Mouse (Mus musculus) yolk sac, embryonic 10.5 days (tissue): ENCODE results near the gene Lyl1.

Source experiments
- DNase-seq: peaks from one replicate; pipeline ENCODE4 v3.0.0-alpha.2; 2017; ENCODE audit warnings: low spot score

Lyl1 gene

GRCm38 (mm10) chr8:84722850-84723570, 21.8 kb downstream of the Lyl1 start, which contains the start of gene G430095P16Rik:
Gene G430095P16Rik (plus strand): TSS chr8:84723007.
- DNase-seq: peak; percentile 44

DNA sequence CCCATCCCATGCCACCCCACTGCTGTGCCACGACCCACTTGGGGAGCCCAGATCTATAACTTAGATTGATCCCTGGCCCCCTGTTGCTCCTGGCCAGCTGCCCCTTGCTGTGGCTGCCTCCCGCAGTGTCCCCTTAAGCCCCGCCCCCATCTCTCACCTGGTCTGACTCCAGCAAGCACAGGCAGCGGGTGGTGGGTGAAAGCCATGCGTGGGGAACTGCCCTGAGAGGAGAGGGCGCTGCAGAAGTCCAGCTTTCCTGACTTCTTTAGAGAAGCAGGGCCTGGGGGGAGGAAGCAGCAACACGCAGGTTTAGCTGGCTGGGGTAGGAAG, 22.3 kb downstream of the Lyl1 start:
- DNase-seq: peak; percentile 54

- DNase-seq: no peak
Observed at GRCm38 (mm10) chr8:84724683-84725082, 23.4 kb downstream of the Lyl1 start.

- DNase-seq: no peak
Observed at GRCm38 (mm10) chr8:84725246-84725940, 24.1 kb downstream of the Lyl1 start.

GRCm38 (mm10) chr8:84725941-84726259, 24.6 kb downstream of the Lyl1 start:
- no peak for DNase-seq

GRCm38 (mm10) chr8:84728474-84728873, 27.2 kb downstream of the Lyl1 start:
- no peak for DNase-seq

- DNase-seq: no peak
Observed at GRCm38 (mm10) chr8:84729921-84730362, 28.7 kb downstream of the Lyl1 start.

GRCm38 (mm10) chr8:84730541-84731370, 29.5 kb downstream of the Lyl1 start:
- DNase-seq: peak; percentile 46

- DNase-seq: no peak
Observed at GRCm38 (mm10) chr8:84731371-84732177, 30.3 kb downstream of the Lyl1 start.

DNA sequence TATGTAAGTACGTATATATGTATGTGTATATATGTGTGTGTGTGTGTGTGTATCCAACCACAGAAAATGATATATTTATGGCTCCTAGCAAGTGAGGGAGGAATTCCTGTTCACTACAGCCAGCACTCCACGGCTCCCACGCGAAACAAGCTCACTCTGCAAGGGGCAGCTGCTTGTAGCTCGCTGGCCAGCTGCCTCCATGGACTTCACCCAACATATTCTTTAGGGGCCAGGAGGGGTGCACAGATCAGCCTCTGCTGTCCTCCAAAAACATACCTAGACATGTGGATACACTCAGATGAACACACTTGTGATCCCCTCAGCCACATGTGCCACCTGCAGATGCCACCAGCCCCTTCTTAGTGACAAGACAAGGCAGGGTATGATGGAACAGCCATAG, 31.3 kb downstream of the Lyl1 start:
- DNase-seq: no peak

DNA sequence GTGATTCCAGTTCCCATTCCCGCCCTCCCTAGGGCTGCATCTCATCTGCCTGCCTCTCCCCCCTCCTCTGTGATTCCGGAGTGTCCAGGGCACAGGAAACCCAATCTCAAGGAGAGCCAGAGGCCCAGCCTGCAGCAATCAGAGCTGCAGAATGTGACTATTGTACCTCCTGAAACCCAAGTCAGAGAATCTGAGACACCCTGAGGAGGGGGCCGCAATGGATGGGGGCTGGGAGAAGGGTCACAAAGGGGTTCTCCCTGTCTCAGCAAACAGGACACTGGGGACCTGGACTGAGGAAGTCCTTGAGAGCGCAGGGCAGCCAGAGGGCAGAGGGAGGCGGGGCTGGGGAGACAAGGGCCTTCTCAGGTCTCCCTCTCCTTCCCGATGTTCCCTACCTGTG, 31.7 kb downstream of the Lyl1 start:
- DNase-seq: no peak

DNA sequence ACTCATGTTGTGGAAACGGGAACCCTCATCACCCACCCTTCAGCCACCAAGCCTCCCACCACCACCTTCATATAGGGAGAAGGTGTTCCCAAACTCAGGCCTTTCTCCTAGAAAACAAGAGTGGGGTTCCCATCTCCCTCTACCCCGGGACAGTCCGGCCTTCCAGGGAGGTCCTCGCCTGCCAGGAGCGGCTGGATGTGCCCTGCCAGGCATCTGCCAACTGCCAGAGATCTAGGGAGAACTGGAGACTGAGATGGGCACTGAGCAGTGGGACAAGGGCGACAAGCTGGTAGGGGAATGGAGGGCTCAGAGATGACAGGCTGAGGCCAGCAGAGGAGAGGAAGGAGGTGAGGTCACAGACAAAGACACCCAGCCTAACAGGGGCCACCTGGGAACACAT, 32.7 kb downstream of the Lyl1 start:
- no peak for DNase-seq

DNA sequence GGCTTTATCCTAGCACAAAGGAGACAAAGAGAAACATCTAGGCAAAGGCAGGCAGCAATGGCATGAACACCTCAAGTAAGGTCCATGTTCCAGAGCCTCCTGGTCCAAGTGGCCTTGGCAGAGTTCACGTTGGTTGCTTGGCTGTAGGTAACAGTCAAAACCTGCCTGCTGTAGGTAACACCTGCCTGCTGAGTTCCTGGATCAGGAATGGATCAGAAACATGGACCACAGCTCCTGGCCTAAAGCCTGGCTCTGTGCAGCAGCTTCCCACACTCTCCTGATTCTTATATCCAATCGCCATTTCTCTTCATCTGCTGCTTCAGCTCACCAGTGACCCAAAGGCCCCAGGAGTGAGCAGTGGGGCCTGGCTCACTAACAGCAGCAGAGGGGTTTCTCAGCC, 33.4 kb downstream of the Lyl1 start:
- no peak for DNase-seq

- no peak for DNase-seq
Observed at GRCm38 (mm10) chr8:84735597-84735996, 34.3 kb downstream of the Lyl1 start.

GRCm38 (mm10) chr8:84736521-84736920, 35.3 kb downstream of the Lyl1 start:
- DNase-seq: no peak

- peak; percentile 62 for DNase-seq
Observed at GRCm38 (mm10) chr8:84737608-84738007, 36.4 kb downstream of the Lyl1 start.

GRCm38 (mm10) chr8:84738266-84738665, 37.0 kb downstream of the Lyl1 start:
- no peak for DNase-seq

DNA sequence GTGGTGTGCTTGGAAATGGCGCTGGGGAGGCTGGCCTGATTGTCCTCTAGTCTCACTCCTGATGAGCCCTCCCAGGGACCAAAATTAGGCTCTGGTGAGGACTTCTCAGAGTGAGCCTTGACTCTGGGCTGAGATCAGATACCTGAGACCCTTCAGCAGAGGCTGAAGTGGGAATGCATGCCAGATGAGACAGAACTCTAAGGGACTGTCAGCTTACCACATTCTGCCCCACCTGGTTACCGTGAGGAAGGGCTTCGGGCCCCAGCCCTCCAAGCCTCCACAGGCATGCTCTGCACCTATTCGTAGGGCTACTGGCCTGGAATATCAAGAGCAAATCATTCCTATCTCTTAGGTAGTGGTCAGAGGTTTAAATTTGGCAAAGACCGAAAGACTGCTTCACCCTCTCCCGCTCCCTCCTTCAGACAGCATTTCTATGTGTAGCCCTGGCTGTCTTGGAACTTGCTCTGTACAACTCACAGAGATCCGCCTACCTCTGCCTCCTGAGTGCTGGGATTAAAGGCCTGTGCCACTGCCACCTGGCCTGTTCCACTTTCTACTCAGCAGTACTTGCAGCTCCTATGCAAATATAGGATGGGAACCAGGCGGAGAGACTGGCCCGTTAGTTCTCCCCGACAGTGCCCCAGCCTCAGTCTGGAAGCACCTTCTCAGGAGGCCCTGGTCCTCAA, 37.6 kb downstream of the Lyl1 start:
- no peak for DNase-seq

- no peak for DNase-seq
Observed at GRCm38 (mm10) chr8:84739401-84739742, 38.1 kb downstream of the Lyl1 start.

DNA sequence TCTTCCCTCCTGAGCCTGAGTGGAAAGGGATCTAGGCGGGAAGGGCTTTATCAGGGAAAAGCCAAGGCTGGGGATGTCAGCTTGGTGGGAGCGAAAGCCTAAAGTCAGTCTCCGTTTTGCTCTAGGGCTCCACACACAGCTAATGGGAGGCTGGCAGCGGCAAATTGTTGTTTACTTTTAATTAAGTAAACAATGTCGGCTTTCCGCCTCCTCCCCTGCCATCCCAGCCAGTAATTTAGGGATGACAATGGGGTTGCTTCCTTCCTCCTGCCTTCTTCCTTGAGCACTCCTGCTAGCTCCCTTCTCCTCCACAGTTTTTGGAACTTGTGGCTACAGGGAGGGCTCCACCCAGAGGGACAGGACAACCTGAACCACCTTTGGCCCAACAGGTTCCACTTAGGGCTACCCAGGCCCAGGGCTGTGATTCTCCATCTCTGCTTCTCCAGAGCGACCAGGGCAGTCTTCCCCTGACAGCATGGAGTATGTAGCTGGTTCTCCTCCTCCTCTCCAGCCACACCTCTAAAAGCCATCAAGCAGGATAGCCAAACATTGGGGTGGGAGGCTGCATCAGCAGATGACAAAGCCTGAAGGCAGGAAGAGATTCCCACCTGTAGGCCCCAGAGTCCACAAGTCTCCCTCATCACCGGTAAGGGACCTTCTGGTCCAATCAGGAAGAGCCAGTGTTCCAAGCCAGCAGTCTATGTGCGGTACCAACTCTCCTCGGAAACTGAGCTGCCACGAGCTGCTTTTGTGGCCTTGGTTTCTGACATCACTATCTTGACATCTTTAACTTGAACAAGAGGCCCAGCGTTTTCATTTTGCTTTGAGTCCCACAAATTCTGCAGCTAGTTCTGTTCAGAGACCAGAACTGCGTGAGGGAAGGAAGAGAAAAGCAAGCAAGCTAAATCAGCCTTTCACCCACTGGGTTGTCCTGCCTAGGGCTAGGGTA, 39.9 kb downstream of the Lyl1 start:
- no peak for DNase-seq
